Mouse (Mus musculus): Measurements from ENCODE around the gene Enox1. TPM values are rescaled to one million over a fixed set of nuclear protein-coding genes. Genes with fewer than 3 reads are reported as not detected.

The Enox1 gene
- total RNA-seq, 2 experiments from 2014 or later, result 3.8 to 4.2 TPM

DNA sequence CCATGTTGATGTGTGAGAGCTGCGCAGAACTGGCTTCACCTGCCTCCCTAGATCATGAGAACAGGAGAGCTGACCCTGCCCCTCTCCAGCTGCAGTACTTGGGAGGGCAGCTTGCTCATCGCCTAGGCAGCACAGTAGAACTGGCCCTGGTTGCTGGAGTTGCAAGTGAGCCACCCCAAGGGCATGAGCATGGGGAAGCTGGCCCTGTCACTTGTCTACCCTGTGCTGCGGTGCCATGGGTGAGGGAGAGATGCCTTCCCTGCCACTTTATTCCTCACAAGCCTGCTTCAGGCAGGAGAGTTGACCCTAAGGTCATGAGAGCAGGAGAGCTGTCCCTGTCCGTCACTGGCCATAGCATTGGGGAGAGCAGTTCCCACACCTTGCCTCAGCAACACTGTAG lies 295.4 kb downstream of the Enox1 start:
- DNase-seq, result no peak

DNA sequence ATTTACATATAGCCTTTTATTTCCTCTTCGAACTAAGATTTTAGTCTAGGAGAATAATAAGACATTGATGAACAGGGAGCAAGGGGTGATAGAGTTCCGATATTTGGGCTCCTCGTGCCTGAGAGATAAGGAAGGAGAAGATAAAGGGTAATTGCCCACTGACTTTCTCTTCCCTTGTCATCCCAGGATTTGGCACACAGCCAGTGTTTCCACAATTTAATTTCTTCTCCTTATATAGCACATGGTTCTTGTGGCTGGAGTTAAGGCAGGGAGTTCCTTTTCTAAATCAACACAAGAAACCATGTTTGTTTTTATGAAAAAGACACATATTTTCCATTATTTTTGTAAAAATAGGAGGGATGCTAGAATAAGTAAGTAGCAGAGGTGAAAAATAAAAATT lies 299.5 kb downstream of the Enox1 start:
- DNase-seq, result no peak

DNA sequence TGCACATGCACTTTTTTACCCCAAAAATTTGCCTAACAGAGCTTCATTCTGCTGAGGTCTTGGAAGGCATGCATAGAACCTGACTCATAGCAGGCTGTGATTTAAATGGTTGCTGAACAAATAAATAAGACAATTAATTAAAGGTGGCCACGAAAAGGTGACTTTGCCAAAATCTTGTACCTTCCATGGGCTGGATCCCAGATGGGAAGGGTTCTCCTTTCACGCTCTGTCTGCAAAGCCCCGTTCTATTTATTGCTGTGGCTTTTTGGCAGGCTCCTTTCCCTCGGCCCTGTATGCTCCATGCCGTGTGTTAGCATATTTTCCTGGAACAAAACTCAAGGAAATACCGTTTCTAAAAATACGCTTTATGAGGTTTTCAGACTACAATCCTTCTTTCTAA lies 300.3 kb downstream of the Enox1 start:
- DNase-seq, result no peak

DNA sequence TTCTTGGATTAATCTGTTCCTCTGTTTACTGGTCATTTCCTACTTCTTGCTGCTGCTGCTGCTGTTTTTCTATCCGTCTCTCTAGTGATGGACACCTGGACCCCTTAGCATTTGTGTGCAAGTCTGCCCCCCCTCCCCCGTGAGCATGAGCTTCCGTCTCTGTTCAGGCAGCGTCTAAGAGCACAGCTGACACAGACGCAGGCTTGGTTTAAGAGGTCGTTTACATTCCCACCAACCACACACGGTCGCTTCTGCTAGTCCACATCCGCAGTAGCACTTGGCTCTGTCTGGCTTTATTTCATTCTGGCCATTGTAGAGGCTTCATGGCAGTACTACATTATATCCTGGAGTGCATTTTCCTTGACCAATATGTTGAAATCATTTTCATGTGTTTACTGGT lies 301.7 kb downstream of the Enox1 start:
- DNase-seq, result no peak

DNA sequence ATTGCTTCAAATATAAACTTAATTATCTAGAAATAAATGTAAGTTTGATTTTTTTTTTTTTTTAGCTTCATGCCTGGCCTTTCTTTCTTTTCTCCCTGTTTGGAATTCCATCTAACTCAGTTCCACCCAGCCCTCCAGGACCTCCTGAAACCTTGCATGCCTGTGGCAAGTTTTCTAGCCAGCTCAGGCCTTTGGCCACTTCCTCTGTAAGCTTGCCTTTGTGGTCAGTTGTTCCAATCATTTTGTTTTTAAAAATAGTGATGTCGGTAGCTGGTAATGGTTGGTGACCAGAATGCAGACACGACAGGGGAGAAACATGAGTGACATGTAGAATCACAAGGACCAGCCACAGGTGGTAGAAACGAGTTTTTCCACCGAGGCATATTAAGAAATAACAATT lies 307.4 kb downstream of the Enox1 start:
- DNase-seq, result no peak

DNA sequence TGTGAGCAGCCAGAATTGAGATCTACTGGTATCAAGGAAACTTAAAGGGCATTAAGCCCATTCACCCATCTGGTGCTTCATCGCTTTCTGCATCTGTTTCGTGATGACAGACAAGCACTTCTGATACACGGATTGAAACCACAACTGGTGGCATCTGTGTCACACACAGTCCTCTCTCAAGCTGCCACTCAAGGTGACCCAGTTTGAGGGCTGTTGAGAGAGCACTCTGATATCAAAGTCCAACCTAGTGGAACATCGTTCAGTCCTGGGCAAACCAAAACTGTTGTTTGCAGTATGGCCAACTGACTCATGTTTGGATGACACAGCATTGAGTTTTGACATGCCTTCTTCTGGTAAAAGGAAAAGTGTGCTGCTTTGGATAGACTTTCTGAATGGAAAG lies 308.2 kb downstream of the Enox1 start:
- DNase-seq, result peak in 1 of 2 experiments; percentile 7

DNA sequence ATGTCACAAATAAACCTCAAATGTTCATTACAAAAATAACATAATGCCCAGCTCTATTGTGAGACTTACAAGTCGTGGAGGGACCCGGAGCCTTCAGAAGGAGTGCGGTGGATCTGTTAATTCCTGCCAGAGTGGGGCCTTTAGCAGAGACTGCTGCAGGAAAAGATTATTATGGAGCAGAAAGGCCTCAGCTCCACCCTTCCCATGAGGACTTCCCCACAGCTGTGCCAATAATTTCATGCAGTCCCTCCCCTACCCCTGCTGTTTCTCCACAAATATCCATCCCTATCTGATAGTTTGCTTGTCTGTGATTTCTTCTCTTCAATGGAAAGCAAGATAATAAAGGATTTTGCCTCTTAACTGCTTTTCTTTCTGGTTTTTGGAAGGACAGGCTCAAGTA lies 314.0 kb downstream of the Enox1 start:
- no peak for DNase-seq

DNA sequence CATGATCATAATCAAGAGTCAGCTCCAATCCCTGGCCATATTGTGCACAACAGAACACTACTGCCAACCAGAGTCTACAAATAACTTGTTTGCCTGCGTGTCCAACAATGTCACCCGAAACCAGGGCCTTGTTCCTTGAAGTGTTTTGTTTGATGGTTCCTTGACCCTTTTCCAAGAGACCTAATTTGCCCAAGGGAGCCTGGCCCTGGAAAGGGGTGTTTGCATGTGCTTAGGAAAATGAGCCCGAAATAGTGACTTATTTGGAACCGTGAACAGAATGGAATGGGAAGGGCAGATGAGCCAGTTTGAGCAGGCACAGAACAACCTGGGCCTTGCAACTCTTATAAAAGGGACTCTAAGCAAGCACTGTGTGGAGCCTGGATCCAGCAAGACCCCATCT lies 316.9 kb downstream of the Enox1 start:
- DNase-seq, result no peak

DNA sequence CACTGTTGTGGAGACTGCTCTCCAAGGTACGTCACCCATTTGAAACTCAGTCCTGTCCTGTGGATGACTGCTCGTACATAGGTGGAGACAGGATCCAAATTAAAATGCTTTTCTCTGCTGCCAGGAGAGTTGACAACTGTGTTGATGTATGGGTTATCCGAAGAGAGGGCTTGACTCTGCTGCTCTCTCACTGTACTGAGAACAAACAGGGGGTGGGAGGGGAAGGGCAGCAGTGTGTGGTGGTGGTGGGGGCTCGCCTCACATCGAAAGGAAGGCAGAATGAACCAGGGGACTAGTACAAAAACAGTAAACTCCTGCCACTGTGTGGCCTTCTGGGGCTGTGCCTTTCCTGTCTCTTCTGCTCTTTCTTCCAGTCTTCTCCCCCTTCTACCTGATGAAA lies 317.5 kb downstream of the Enox1 start:
- DNase-seq, result no peak

DNA sequence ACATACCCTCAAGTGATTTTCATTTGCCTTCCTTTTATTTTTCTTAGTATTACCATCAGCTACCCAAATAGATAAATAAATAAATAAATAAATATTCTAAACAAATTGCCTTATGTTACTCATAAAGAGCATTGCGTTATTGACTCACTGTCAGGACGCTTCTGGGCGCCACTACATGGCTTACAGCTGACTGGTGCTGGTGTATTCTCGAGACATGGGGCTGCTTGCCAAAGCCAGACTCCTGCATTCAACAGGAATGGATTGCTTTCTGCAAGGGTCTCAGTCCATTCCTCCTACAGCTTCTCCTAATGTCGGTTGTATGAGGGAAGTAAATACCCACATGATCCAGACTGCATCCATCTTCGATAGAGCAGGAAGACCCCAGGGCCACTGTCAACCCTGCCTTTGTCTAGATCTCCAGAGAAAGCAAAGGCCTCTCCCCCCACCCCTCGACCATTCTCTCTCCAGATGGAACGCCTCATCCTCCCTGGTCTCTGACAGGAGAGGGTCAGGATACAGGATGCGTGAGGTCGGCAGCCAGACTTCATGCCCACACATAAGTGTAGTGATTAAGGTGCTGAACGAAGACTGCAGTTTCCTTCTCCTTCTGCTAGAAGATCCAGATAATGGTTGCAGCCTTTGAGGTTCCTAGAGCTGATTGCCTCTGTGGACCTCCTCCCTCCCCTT lies 318.7 kb downstream of the Enox1 start:
- DNase-seq, result no peak

DNA sequence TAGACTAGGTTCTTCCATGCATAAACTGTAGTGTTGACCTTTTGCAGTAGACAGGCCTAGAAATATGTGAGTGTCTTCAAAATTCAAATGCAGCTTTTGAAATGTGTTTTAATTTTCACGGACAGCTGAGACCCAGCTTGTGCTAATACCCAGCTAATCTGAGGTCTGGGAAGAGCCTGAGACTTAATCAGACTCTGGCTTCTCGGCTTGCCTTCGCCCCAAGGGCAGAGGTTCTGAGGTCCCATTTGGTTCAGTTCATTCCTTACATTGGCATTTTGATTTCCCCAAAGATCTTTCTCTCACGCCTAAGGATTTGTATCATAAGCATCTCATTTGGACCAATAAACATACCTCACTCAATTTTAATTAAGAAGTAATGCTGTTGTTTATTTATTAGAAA lies 321.1 kb downstream of the Enox1 start:
- DNase-seq, result no peak

DNA sequence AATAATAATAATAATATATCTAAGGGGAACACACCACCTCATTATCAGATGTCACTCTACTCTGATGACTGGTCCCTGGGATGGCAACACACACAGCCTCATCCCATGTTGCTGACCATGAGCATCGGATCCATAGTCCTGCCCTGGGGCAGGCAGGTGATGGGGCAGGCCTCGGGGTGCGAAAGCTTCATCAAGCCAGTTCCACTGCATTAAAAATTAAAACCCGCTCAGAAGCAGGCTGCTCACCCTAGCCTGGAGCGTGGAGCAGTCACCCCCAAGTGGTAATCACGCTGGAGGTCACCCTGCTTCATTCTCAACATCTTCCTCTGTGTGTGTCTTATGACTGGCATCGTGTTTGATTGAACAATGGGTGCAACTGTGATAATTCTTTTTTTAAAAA lies 321.6 kb downstream of the Enox1 start:
- DNase-seq, result no peak

DNA sequence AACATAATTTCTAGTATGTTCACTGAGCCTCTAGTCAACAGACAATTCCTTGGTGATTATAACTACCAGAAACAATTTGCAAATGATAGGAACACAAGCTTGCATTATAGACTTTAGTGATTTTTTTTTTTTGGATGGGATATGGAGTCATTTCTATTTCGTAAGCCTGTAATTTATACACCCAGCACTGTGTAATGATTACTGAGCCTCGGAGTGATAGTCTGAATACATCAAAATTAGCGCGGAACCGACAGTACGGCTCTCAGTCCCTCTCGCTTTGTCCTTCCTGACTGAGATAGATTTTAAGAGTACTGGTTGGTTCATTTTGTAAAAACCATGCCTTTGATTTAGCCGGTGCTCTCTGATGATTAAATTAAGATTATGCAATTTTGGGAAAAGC lies 322.1 kb downstream of the Enox1 start:
- DNase-seq, result no peak

DNA sequence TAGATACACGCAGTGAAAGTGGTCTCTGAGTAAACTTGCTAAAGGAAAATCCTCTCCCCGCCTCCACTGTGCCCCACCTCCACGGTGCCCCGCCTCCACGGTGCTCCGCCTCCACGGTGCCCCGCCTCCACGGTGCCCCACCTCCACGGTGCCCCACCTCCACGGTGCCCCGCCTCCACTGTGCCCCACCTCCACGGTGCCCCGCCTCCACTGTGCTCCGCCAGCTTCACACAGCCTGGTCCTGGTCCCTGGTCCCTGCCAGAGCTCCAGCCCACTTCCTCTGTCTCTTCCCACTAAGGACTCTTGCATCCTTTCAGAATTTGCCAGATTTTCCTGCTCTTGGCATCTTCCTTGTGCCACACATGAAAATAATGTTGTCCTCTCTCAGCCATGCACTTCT lies 326.5 kb downstream of the Enox1 start:
- DNase-seq, result no peak

DNA sequence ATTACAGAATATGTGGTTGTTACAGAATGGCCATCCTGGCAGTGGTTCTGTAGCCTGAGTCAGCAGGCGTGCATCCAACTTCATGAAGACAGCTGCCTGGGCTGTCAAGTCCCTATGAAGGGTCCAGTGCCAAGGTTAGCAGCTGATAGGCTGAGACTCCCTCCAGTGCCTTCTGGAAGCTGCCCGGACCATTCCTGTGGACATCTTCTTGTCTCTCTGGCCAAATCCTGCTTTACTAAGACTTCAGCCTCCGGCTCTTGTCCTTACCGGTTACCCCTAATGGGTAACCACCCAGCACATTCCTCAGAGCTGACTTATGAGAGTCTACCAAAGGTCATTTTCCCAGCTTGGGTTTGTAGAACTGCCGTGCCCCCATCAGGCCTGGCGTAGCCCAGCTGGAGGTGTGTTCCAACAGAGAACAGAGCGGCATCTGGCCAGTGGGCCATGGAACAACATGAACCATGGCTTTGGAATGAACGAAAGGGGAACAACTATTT lies 328.4 kb downstream of the Enox1 start:
- peak; percentile 83 for DNase-seq

DNA sequence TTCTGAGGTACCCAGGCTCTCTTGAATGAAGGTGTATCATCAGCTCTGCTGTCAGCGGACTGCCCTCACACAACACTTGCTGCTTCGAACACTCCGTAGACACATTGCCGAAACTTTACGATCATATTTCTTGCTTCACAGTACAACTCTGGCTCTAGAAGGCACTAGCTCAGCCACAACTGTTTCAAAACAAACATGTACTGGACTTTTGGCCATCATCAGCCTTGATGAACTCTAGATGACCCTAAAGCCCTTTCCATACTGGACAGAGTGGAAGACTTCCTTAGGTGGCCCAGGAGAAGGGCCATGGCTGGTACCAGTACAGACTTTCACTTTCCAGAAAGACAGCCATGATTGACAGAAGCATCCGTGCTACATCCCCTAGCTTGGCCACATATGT lies 334.1 kb downstream of the Enox1 start:
- DNase-seq, result no peak

DNA sequence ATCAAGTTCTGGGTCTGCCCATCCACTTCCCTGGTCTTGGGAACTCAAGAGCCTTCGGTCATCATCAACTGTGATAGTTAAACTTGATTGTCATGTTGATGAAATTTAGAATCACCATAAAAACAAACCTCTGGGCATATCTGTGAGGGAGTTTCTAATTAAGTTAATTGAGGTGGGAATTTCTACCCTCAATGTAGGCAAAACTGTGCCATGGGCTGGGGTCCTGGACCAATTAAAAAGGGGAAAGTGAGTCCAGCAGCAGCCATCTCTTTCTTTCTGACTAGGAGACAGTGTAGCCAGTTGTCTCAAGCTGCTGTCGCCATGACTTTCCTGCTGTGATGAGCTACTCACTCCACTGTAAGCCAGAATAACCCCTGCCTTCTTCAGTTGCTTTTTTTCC lies 335.2 kb downstream of the Enox1 start:
- DNase-seq, result no peak

DNA sequence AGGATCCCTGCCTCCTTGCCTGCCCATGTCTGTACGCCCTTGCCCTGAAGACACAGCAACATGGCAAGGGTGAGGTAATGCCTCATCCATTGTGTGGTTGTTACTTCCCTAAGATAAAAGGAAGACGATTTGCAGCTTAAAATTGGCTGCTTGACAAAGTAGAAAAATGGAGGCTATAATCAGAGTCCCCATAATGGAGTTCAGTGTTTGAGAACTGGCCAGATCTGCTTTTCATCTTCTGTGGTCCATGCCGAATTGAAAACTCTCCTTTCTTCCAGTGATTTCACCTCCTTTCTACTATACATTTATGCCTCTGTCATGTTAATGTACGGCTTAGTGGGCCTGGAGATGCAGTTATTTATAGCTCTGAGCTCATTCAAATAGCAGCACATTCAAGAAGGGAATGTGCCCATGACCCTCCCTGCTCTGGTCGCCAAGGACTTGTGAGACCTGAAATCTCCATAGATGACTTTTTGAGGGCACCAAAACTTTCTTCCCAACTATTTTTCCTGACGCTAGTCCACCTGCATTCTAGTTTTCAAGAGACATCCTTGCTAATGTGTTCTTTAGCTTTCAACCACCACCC lies 343.5 kb downstream of the Enox1 start:
- no peak for DNase-seq

DNA sequence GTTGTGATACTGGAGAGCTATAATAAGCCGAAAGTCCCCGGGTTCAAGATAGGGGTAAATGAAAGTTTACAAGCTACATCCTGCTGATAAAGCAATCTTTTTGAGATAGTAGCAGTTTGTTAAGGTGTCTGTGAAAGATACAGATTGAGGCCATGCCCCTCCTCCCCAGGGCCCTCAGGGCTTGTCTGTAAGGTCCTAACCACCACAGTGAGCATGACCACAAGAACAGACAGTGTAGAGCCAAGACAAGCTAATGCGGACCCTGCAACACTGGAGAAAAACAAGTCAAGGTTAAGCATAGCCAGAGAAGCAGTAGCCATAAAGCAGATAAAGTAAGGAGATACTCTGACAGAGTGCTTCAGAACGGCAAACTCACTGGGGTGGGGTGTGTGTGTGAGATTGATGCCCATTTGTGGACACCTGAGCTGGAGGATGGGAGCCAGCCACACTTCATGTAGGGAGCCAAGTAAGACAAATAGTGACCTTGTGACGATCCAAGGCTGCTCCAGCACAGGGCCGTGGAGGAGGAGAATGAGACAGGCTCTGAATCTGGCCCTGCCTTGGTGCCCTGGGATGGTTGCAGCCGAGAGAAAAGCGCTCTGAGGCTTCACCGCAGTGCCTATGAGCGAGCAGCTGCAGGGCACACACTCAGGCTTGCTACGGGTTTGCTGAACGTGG lies 348.0 kb downstream of the Enox1 start:
- peak; percentile 30 to 43 for DNase-seq

DNA sequence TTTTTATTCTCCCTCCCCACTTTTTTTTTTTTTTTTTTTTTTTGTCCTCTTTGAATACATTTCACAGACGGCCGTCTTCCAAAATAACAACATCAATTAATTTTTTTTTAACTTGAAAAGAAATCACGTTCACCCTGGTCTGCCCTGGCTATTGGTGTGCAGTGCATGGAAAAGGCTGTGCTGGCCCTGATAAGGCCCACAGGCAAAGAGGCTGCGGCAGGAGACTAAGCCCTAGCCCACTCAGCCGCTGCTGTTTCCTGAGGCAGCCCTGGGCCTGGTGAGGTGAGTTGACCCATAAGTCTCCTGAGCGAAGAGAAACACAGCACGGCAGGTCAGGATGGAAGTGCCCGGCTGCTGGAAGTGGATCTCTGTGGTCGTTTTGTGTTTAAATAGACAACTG lies 349.8 kb downstream of the Enox1 start:
- no peak for DNase-seq

DNA sequence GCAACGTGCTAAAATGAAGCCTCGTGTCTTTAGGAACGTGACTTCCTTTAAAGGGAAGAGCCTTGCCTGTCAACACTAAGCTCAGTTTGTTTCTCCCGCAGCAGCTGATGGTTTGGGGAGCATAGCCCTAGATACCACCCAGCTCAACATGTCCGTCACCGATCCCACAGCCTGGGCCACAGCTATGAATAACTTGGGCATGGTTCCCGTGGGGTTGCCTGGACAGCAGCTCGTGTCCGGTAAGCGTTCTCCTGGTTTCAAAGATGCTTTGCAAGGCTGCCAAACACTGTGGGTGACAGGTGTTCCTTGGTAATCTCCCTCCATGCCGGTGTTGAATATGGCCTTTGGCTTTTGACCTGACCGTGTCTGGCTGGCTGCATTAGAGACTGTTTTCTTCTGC lies 351.5 kb downstream of the Enox1 start:
- no peak for DNase-seq

DNA sequence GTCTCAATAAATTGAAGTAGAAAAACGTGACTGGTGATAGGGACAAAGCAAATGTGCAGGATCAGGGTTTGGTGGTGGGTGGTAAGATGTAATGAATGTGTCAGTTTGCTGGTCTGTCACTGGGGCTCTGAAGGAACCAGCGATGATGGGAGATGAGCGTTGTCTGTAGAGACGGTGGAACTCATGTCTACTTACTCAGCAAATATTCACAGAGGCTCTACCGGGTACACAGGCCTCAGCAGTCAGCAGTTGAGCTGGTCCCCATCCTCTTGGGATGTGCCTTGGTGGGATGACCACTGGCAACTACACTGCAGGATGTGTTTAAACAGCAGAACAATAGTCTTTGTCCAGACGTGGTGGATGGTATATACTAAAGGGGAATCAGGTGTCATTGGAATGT lies 352.5 kb downstream of the Enox1 start:
- DNase-seq, result no peak

DNA sequence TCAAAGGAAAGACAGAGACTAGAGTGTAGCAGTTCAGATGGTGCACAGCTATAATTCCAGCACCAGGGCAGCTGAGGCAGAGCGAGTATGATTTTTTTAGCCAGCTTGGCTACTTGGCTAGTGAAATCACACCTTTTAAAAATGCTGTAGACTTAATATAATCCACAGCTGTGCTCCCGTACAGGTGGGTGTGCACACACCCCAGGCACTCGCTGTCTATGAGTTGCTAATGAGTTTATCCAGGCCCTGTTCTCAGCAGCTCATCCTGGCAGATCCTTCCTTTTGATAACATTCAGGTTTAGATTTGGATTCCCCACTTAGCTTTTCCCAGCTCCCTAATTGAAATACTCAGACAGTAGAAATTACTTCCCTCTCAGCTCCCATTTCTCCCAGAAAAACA lies 353.4 kb downstream of the Enox1 start:
- no peak for DNase-seq
